Mouse (Mus musculus) R1 (cell line): ENCODE measurements around the gene Mdm2.
"Not testable (repeated sequence)": the region's sequence is repeated elsewhere in the genome, so short reads cannot be mapped to it uniquely, and the experiment has no call there.

Experiments used
- DNase-seq: peaks from one replicate; pipeline ENCODE4 v3.0.0-alpha.2; 2018; ENCODE audit warnings: low read depth, low spot score

Mdm2 gene

GRCm38 (mm10) chr10:117713466-117713865, 2.9 kb upstream of the Mdm2 start:
- DNase-seq: no peak

GRCm38 (mm10) chr10:117712871-117713270, 2.3 kb upstream of the Mdm2 start:
- DNase-seq: no peak

GRCm38 (mm10) chr10:117712191-117712754, 1.7 kb upstream of the Mdm2 start:
- DNase-seq: peak; percentile 56

GRCm38 (mm10) chr10:117711408-117711807, 850 bp upstream of the Mdm2 start:
- no peak for DNase-seq

- DNase-seq: peak; percentile 85
Measured at GRCm38 (mm10) chr10:117709930-117710603, 491 bp downstream of the Mdm2 start.

- no peak for DNase-seq
Measured at GRCm38 (mm10) chr10:117709326-117709830, 1.2 kb downstream of the Mdm2 start.

- no peak for DNase-seq
Measured at GRCm38 (mm10) chr10:117708856-117709255, 1.7 kb downstream of the Mdm2 start.

GRCm38 (mm10) chr10:117708376-117708775, 2.2 kb downstream of the Mdm2 start:
- DNase-seq: no peak

- no peak for DNase-seq
Measured at GRCm38 (mm10) chr10:117707114-117707838, 3.3 kb downstream of the Mdm2 start.

GRCm38 (mm10) chr10:117706440-117706839, 4.1 kb downstream of the Mdm2 start:
- DNase-seq: no peak

GRCm38 (mm10) chr10:117705806-117706205, 4.8 kb downstream of the Mdm2 start:
- DNase-seq: no peak

GRCm38 (mm10) chr10:117704964-117705335, 5.6 kb downstream of the Mdm2 start:
- no peak for DNase-seq

- DNase-seq: not testable (repeated sequence)
Measured at GRCm38 (mm10) chr10:117704314-117704963, 6.1 kb downstream of the Mdm2 start.

GRCm38 (mm10) chr10:117703506-117703905, 7.1 kb downstream of the Mdm2 start:
- no peak for DNase-seq

GRCm38 (mm10) chr10:117702024-117702833, 8.3 kb downstream of the Mdm2 start:
- no peak for DNase-seq

- no peak for DNase-seq
Measured at GRCm38 (mm10) chr10:117701034-117701829, 9.3 kb downstream of the Mdm2 start.

GRCm38 (mm10) chr10:117700450-117700849, 10.1 kb downstream of the Mdm2 start:
- no peak for DNase-seq

GRCm38 (mm10) chr10:117699914-117700313, 10.6 kb downstream of the Mdm2 start:
- DNase-seq: no peak

GRCm38 (mm10) chr10:117698313-117699138, 12.0 kb downstream of the Mdm2 start:
- no peak for DNase-seq
